Mouse (Mus musculus) B cell, adult 2 months (primary cell): ENCODE measurements around the gene Slamf9.

ENCODE experiments used
- DNase-seq, 2 experiments: peaks; one replicate each; pipeline ENCODE4 v3.0.0; 2022

The Slamf9 gene

GRCm38 (mm10) chr1:172514551-172515268, 39.6 kb downstream of the Slamf9 start:
- DNase-seq = peak in 1 of 2 experiments; percentile 5

GRCm38 (mm10) chr1:172515396-172515795, 40.2 kb downstream of the Slamf9 start:
- DNase-seq = peak in 1 of 2 experiments; percentile 5

GRCm38 (mm10) chr1:172518013-172518412, 42.9 kb downstream of the Slamf9 start:
- peak; percentile 56 to 61 for DNase-seq

GRCm38 (mm10) chr1:172519644-172520043, 44.5 kb downstream of the Slamf9 start:
- no peak for DNase-seq

GRCm38 (mm10) chr1:172520576-172521440, 45.6 kb downstream of the Slamf9 start, which contains the start of gene Cfap45:
TSS of gene Cfap45 (plus strand) at chr1:172520801.
- DNase-seq = peak; percentile 78

GRCm38 (mm10) chr1:172522524-172522923, 47.4 kb downstream of the Slamf9 start:
- DNase-seq = peak; percentile 64 to 76

- peak; percentile 51 to 53 for DNase-seq
Observed at GRCm38 (mm10) chr1:172523699-172524101, 48.5 kb downstream of the Slamf9 start.

GRCm38 (mm10) chr1:172525027-172525764, 50.0 kb downstream of the Slamf9 start:
- DNase-seq = peak; percentile 63 to 68

- DNase-seq = no peak
Observed at GRCm38 (mm10) chr1:172525971-172526370, 50.8 kb downstream of the Slamf9 start.

GRCm38 (mm10) chr1:172526380-172527081, 51.4 kb downstream of the Slamf9 start:
- DNase-seq = peak; percentile 68 to 69

- DNase-seq = no peak
Observed at GRCm38 (mm10) chr1:172527431-172527830, 52.3 kb downstream of the Slamf9 start.
